Mouse (Mus musculus) mesoderm, embryonic 11.5 days (tissue): ENCODE data around the gene Vsnl1.
A peak's percentile ranks its signal among the peaks of the same experiment; 100 is the strongest.

Experiments used
- DNase-seq: peaks from one replicate; pipeline ENCODE4 v3.0.0-alpha.2; 2012; ENCODE audit warnings: low read depth, low spot score

The Vsnl1 gene

GRCm38 (mm10) chr12:11436497-11437265, at the start of gene Vsnl1:
TSS of gene Vsnl1 (minus strand) at chr12:11436613.
- peak; percentile 90 for DNase-seq

- DNase-seq = no peak
These were observed 20.2 kb upstream of the Vsnl1 start for GRCm38 (mm10) chr12:11456632-11457031.

DNA sequence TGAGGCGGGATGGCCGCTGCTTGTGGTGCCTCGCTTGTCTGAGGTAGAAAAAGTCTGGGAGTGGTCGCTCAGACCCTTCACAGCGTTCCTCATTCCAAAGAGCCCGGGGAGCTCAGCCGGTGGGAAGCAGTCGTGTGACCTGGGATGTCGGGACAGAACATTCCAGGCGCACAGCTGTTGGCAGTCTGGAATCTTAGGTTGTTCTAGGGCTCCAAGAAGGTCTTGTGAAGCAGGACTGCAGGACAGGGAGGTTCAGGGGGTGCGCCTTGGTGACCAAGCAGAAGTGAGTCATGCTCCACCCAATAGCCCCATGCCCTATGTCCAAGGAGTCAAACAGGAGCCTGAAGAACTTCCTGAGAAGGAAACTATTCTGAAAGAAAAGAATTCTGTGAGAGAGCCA, 19.8 kb upstream of the Vsnl1 start:
- DNase-seq = no peak

GRCm38 (mm10) chr12:11455549-11456194, 19.3 kb upstream of the Vsnl1 start, which contains the start of gene Rad51ap2:
TSS of gene Rad51ap2 (plus strand) at chr12:11456079.
- DNase-seq = peak; percentile 94

DNA sequence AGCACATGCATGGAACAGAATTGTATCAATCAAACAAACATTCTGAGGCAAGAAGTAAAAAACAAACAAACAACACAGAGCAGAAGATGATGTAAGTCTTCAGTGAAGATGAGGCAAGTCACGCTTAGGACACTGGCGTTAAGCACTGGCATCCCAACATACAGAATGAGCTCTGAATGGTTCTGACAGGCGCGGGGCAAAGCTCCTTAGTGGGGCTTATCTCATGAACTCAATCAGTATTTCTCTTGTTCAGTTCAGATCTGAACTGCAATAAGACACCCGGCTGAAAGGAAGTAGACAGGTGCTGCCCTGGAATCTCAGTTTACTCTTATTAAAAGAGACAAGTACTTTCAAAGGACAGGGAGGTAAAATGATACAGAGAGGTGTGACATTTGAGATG, 17.7 kb upstream of the Vsnl1 start:
- no peak for DNase-seq

DNA sequence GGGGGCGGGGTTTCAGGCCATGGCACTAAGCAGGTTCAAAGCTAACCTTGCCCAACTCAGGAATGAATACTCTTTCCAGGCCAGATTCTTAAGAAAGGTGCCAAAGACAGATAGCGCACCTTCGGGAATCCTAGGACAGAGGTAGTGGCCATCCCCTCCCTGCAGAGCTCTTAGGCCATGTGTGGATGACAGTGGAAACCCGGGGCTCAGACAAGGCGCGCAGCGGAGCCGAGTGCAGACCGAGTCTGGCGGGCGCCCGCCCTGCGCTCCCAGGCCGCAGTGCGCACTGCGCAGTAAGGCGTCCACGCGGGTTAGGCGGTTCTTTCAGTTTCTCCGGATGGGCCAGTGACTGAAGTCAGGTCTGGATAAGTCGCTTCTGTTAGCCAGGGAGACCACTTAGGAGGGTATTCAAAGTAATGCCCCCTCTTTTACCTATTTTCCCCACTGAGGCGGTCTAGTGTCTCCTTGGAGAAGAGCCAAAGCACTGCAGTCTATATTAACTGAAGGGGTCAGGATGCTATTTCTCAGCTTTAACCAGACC, 1.6 kb upstream of the Vsnl1 start:
- DNase-seq = no peak

DNA sequence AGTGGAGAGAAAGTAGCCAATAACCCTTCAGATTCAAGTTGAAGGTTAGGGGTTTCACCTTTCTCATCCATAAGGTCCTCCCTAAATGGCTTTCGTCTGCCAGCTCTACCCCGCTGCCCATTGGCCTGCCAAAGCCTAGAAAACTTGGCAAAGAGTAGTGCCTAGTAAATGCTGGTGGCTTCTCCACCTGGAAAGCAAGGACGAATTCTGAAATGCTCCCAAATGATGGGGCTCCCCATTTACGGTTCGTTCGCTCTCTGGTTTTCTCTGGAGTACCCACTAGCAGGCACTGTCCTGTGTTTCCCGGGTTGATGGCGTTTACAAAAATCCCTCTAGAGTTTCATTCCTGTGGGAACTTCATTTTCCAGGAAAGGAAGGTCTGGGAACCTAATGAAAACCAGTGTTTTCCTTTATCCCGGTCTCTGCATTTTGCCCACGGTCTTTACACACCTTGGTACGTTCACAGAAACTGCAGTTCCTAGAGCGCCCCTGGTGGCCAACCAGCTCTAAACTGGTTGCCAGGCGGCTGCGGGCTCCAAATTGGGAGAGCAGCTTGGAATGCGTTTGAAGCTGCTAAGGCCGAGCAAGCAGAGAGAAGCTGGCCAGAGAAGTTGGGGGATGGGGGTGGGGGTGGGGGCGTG, 973 bp upstream of the Vsnl1 start:
- DNase-seq = peak; percentile 90

- no peak for DNase-seq
These were observed 426 bp downstream of the Vsnl1 start for GRCm38 (mm10) chr12:11436023-11436350.

DNA sequence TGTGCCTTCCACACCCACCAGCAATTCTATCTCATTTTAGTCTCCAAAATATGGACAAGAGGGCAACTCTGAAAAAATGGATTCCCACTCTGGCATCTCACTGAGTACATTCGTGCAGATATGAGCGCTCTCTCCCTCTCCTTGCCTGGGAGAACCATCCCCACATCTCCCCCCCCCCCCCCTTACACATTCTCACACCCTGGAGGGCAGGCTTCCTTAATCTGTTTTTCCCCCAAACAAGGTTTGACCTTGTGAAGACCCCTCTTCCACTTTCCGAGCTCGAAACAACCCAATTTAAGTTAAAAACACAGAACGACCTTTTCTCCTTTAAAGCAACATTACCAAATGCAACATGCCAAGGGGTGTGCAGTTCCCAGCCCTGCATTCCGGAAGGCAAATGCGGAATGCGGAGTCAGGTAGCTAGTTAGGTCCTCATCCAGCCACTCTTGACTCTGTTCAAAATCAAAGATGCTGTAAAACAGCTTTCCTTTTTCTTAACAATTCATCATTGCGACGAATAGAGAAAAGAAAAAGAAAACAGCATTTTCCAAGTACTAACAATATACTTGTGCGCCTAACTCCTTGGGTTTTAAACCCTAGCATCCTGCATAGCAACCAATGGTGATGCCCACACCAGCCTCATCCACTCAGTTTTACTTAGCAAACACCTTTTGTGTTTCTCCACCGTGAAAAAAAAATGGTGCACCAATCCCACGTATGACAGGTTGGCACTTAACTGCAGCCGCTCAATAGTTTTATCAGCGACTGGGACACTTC, 979 bp downstream of the Vsnl1 start:
- DNase-seq = no peak

DNA sequence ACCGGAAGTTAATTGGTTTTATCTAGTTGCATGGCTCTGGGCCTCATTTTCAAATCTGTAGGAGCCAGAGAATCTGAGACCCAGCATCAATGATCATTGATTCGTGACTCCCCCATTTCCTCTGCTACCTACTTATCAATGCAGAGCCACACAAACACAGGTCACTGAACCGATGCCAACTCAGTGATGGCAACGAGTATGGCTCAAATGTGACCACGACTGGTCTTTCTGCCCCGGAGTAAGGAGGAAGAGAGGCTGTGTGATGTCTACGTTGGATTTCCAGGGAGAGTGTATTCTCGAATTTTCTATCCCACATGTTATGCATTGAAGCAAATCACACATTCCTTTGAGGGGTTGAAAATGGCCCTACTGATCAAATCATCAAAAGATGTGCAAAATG, 2.0 kb downstream of the Vsnl1 start:
- DNase-seq = no peak

DNA sequence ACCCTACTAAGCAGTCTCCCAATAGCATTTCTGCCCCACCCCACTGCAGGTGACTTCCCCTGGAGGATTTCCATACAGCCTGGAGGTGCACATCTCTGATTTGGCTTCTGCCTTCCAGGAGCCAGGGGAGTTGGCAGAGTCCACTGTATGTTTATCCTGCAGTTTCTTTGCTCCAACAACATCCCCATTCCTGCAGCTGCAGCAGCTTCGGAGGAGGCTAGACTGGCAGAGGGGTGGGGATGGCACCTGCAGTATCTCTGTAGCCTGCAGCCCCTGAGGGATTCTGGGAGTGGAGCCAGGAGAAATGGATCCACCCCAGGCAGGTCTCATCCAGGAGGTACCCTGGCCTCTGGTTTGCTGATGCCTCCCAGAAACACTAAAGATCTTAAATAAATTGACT, 2.7 kb downstream of the Vsnl1 start:
- no peak for DNase-seq

GRCm38 (mm10) chr12:11433126-11433525, 3.3 kb downstream of the Vsnl1 start:
- DNase-seq = no peak

- DNase-seq = no peak
These were observed 9.0 kb downstream of the Vsnl1 start for GRCm38 (mm10) chr12:11427396-11427795.

DNA sequence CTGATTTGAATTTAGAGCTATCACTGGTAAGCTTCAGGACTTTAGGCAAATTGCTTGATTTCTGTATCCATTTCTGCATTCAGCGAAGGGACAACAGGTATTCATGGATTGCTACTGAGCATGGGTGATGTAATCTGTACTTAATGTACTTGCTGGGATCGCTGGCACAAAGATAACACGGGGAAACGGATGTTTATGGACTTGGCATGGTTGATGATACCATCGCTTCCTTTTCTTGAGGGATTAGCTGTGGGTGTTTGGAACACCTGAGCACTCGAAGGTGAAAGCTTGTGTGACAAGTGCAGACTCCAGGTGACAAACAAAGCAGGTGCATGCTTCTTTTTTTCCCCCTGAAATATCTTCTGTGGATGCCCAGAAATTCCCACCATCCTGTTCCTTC, 18.3 kb downstream of the Vsnl1 start:
- no peak for DNase-seq

DNA sequence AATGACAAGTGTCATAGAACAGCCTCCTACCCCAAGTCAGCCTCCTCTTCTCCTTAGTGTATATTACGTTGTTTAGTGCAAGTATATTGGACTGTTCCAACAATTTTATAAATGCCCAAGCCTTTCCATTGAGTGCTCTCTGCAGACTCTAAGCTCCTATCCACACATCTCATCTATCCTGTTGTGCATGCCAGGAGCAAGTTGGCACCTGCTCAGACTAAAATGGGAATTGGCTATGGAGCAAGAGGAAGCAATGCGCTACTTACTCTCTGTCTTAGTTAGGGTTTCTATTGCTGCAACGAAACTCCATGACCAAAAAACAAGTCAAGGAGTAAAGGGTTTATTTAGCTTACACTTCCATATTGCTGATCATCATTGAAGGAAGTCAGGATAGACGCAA, 28.7 kb downstream of the Vsnl1 start:
- DNase-seq = no peak

GRCm38 (mm10) chr12:11398791-11399190, 37.6 kb downstream of the Vsnl1 start:
- no peak for DNase-seq

- no peak for DNase-seq
These were observed 39.4 kb downstream of the Vsnl1 start for GRCm38 (mm10) chr12:11397029-11397428.

- DNase-seq = no peak
These were observed 40.9 kb downstream of the Vsnl1 start for GRCm38 (mm10) chr12:11395470-11395869.

DNA sequence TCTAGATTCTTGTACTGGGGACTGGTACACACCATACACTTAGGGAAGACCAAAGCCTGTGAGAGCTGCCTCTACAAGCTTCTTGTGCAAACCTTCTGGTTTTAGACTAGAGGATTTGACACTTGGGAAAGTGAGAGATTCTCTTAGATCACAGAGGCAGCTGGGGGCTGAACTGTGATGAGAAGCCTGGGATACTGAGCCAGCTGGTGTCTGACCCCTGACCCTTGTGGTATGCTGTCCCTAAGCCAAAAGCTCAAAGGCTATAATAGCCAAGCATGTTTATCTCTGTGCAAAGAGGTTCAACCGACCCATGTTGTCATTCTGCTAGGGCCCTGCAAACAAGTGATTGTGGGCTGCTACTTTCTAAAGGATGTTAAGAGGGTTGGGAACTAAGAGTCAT, 43.9 kb downstream of the Vsnl1 start:
- peak; percentile 26 for DNase-seq

DNA sequence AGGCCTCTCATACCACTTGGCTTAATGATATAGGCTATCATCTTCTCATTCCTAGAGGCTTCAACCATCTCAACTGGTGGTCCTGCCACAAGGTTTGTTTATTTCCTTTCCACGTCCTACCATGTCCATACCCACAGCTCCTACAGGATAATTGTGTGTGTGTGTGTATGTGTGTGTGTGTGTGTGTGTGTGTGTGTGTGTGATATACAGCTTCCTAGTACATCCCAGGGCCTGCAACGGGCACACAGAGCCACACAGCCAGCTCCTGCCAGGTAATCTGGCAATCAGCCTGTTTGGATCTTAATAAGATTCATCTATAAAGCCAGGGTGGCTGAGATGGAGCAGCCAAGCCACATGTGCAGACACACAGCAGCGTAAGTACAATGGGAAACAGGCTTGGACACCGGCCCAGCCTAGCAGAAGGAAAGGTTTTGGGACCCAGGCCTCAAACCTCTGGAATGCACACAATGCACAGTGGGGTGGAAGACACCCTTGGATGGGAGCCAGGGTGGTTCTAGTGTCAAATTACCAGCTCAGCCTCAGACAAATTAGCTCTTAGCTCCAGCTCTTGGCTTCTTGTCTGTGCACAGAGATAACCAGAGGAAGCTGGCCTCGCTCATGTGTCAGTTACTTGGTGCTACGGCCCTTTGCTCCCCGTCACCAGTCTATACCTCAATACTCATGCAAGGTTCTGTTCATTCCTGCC, 45.0 kb downstream of the Vsnl1 start:
- DNase-seq = peak; percentile 52

DNA sequence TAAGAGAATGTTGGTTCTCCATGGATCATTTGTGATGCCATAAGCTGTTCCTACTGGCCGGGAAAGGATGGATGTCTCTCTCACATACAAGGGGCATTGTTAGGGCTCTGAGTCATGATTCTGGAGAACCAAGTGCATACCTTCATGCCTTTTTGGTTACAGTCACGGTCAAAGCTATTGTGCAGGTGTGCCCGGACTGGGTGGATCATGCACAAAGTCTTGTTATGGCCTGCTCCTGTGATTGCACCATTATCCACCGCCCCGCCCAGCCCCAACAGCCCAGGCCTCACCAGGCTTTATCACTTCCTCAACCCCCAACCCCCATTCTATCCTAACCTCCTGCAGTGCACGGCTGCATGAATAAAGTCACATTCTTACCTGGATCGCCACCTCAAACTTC, 47.3 kb downstream of the Vsnl1 start:
- DNase-seq = no peak
